Mouse (Mus musculus) T-helper 17 cell (primary cell): ENCODE measurements at regions not wholly inside any gene's neighbourhood (a gene's known extent, or its start where the extent isn't known, plus 50 kb on each side); places are given as distances from the start of the nearest gene placed in this dataset.

Experiments used
- in situ Hi-C, 2 experiments: fragments of 300-600 bp; cut with MboI, MseI; formaldehyde crosslinking; loops; 1 replicate in 1 of 2; 2 replicates in 1 of 2; pipeline ENCODE4 v1.15.1; 2025; ENCODE audit warnings: high pct_unique_total_duplicates in 2 of 2

DNA sequence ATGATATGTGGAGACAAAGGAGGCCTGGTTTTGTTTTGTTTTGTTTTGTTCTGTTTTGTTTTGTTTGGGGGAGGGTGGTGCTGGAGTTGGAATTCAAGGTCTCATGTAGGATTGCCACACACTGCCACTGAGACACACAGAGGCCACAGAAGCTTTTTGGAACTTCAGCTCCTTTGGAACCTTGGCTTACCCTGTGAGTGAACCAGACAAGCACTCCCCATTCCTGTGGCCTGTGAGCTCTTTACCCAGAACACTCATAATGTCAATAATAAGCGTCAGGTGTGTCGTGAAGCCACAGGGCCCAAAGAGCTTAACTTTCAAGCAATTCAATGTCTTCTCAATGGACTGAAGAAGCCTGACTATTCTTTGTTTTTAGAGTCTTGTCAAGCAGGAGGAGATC, 70.2 kb upstream of the Il15 start:
- in situ Hi-C loops: loop anchor here in 1 of 2 experiments (25.0 kb wide), 1 partner anchor 1014 kb away; no protein-coding TSS in a partner anchor

DNA sequence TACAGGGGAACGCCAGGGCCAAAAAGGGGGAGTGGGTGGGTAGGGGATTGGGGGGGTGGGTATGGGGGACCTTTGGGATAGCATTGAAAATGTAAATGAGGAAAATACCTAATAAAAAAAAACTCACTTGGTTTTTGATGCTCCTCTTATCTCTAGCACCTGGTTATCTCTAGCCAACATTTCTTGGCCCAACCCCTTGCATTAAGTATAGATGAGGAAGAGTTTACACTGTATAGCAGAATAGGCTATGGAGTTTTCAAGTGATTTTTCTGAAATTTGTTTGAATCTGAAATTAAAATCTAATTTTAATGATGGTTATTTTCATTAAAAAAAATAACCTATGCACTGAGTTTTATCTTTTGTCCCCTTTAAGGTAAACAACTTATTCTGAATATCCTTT, 68.8 kb upstream of the Il15 start:
- in situ Hi-C loops: loop anchor here in 1 of 2 experiments (25.0 kb wide), 1 partner anchor 1015 kb away; no protein-coding TSS in a partner anchor

DNA sequence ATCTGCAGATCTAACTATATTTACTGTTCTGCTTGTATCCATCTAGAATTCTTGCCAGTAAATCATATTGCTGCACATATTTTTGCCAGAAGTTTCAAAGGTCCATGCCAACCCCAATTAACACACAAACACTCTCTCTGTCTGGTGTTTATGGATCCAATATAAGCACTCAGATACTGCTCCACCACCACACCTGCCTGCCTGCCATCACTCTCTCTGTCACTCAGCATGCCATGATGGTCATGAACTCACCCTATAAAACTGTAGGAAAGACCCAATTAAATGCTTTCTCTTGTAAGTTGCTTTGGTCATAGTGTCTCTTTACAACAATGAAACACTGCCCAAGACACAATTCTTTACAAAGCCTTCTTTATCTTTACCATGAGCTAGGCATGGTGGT, 66.8 kb upstream of the Il15 start:
- in situ Hi-C loops: loop anchor here in 1 of 2 experiments (25.0 kb wide), 1 partner anchor 1017 kb away; no protein-coding TSS in a partner anchor

DNA sequence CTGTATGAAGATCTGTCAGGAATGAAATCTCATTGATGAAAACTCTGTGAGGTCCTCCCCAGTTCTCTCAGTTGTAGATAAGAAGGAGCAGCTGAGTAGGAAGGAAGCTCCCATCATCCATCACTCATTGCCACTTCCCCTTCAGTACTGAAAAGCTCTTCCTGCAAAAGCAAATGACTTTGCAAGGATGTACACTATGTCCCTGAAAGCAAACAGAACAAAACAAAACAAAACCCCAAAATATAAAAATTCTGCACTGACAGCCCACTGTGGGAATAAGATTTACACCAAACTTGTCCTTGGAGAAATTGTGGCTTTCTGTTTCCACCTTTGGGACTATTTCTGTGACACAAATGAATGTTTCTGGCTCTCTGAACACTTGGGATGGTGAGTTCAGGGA, 59.8 kb upstream of the Il15 start:
- in situ Hi-C loops: loop anchor here in 1 of 2 experiments (25.0 kb wide), 1 partner anchor 1024 kb away; no protein-coding TSS in a partner anchor

DNA sequence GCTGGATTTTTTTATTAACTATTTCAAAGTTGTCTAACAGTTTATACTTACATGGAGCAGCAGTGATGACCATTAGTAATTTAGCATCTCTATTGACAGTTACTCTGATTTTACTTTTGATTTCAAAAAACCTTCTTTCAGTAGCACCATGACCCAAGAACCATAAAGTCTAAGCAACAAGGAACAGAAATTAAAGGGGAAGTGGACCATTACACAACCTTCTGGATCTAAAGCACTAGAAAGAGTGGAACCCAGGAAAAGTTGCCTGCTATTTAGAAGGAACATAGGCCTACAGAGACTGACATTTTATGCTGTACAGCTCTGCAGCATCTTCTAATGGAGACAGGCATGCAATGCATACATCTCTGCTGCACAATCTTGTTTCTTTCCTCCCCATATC, 56.0 kb upstream of the Il15 start:
- in situ Hi-C loops: loop anchor here in 1 of 2 experiments (25.0 kb wide), 1 partner anchor 1028 kb away; no protein-coding TSS in a partner anchor

DNA sequence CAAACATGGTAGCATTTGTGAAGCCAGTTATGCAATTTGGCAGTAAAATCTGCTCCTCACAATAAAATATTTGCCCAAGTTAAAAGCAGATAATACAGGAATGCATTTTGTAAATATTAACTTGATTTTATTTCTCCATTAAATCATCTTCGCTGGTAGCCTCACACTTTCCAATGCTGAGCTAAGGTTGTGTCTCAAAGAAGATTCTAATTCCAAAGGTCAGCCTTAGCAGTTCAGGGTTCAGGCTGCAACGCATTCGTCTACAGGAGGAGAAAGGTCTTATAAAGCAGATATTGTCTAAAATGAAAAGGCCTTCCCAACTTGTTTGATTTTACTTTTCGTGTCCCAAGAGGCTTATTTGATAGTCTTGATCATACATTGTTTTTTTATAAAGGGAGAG, 51.0 kb upstream of the Il15 start:
- in situ Hi-C loops: loop anchor here in 1 of 2 experiments (25.0 kb wide), 1 partner anchor 1033 kb away; no protein-coding TSS in a partner anchor
